Mouse (Mus musculus): ENCODE data around the gene Acot4. TPM values are rescaled to one million over a fixed set of nuclear protein-coding genes. Genes with fewer than 3 reads are reported as not detected.
"Not testable (repeated sequence)": the region's sequence is repeated elsewhere in the genome, so short reads cannot be mapped to it uniquely, and the experiment has no call there.

Gene Acot4
- polyA plus RNA-seq, 1 experiment from 2014 or later: 0.22 TPM

GRCm38 (mm10) chr12:84077371-84077990, 39.3 kb downstream of the Acot4 start:
- DNase-seq (ENCODE audit: low spot score, missing footprints) (no peak), ATAC-seq (ENCODE audit: low FRiP score) (no peak)
- Histone ChIP-seq H3K9me3 (ENCODE audit: control insufficient read depth, low read length) (no peaks in the 10 kb centered on the region), H3K4me3 (ENCODE audit: low read depth, low read length) (no peak overlapping the region), H3K36me3 (ENCODE audit: control insufficient read depth, insufficient read depth, low read length) (no peaks in the 10 kb centered on the region), H3K27ac (ENCODE audit: low read depth, low read length) (no peak overlapping the region), H3K4me1 (ENCODE audit: control insufficient read depth, insufficient read depth, low read length) (no peaks in the 10 kb centered on the region), H3K27me3 (ENCODE audit: control insufficient read depth, insufficient read depth, low read length) (no peaks in the 10 kb centered on the region), H3K4me2 (no peak overlapping the region), H3K9ac (ENCODE audit: low read length) (no peak overlapping the region)
- WGBS: 87% methylated on average over 4 of the region's 4 CpGs

GRCm38 (mm10) chr12:84083842-84084241, 45.7 kb downstream of the Acot4 start:
- no peak for DNase-seq (ENCODE audit: low spot score, missing footprints)

GRCm38 (mm10) chr12:84084581-84084980, 46.4 kb downstream of the Acot4 start:
- H3K27ac ChIP-seq (ENCODE audit: low read depth, low read length): no peak overlapping the region
- H3K4me2 ChIP-seq: no peak overlapping the region
- ATAC-seq (ENCODE audit: low FRiP score) (no peak), DNase-seq (ENCODE audit: low spot score, missing footprints) (no peak)
- H3K9ac ChIP-seq (ENCODE audit: low read length): no peak overlapping the region
- H3K9me3 ChIP-seq (ENCODE audit: control insufficient read depth, low read length): no peaks in the 10 kb centered on the region; the same call in 1 of the 2 replicates
- H3K4me3 ChIP-seq (ENCODE audit: low read depth, low read length): no peak overlapping the region
- no peaks in the 10 kb centered on the region for H3K27me3 ChIP-seq (ENCODE audit: control insufficient read depth, insufficient read depth, low read length)
- H3K36me3 ChIP-seq (ENCODE audit: control insufficient read depth, insufficient read depth, low read length): no peaks in the 10 kb centered on the region
- 90% methylated on average over 4 of the region's 4 CpGs for WGBS
- H3K4me1 ChIP-seq (ENCODE audit: control insufficient read depth, insufficient read depth, low read length): no peaks in the 10 kb centered on the region

More at GRCm38 (mm10) chr12:84083842-84084241, 45.7 kb downstream of the Acot4 start:
- Histone ChIP-seq H3K4me3 (ENCODE audit: low read depth, low read length) (no peak overlapping the region), H3K4me2 (no peak overlapping the region), H3K9me3 (ENCODE audit: control insufficient read depth, low read length) (no peaks in the 10 kb centered on the region; the same call in 1 of the 2 replicates), H3K36me3 (ENCODE audit: control insufficient read depth, insufficient read depth, low read length) (no peaks in the 10 kb centered on the region), H3K9ac (ENCODE audit: low read length) (no peak overlapping the region), H3K27ac (ENCODE audit: low read depth, low read length) (no peak overlapping the region), H3K4me1 (ENCODE audit: control insufficient read depth, insufficient read depth, low read length) (no peaks in the 10 kb centered on the region), H3K27me3 (ENCODE audit: control insufficient read depth, insufficient read depth, low read length) (no peaks in the 10 kb centered on the region)
- ATAC-seq (ENCODE audit: low FRiP score): no peak
- 86% methylated on average over 2 of the region's 2 CpGs for WGBS

GRCm38 (mm10) chr12:84094666-84095065, 56.5 kb downstream of the Acot4 start:
- H3K36me3 ChIP-seq (ENCODE audit: control insufficient read depth, insufficient read depth, low read length); ATAC-seq (ENCODE audit: low FRiP score); H3K4me2 ChIP-seq; H3K4me3 ChIP-seq (ENCODE audit: low read depth, low read length); H3K4me1 ChIP-seq (ENCODE audit: control insufficient read depth, insufficient read depth, low read length); H3K9ac ChIP-seq (ENCODE audit: low read length); H3K9me3 ChIP-seq (ENCODE audit: control insufficient read depth, low read length); DNase-seq (ENCODE audit: low spot score, missing footprints); H3K27me3 ChIP-seq (ENCODE audit: control insufficient read depth, insufficient read depth, low read length); H3K27ac ChIP-seq (ENCODE audit: low read depth, low read length): not testable (repeated sequence)
- 89% methylated on average over 5 of the region's 5 CpGs for WGBS

Other genes starting within 250 kb of the Acot4 start
- gene Numb, start 116.4 kb upstream of the Acot4 start, polyA plus RNA-seq (2014; fragmentation: Nextera tagmentation; extraction: Ambion mirVana): 27.2 and 27.8 TPM in 2 replicates
- 13.6 and 15.3 TPM in 2 replicates for gene Riox1, start 87.8 kb upstream of the Acot4 start, polyA plus RNA-seq (2014; fragmentation: Nextera tagmentation; extraction: Ambion mirVana)
- not detected in 2 replicates for gene Heatr4, start 53.5 kb upstream of the Acot4 start, polyA plus RNA-seq (2014; fragmentation: Nextera tagmentation; extraction: Ambion mirVana)
- gene Acot2, start 50.5 kb upstream of the Acot4 start, polyA plus RNA-seq (2014; fragmentation: Nextera tagmentation; extraction: Ambion mirVana): 11.6 and 13.2 TPM in 2 replicates
- gene Acot1, start 28.9 kb upstream of the Acot4 start, polyA plus RNA-seq (2014; fragmentation: Nextera tagmentation; extraction: Ambion mirVana): 47.5 and 48.5 TPM in 2 replicates
- gene Gm49366, start 556 bp downstream of the Acot4 start, polyA plus RNA-seq (2014; fragmentation: Nextera tagmentation; extraction: Ambion mirVana): not detected in 2 replicates
- 0.18 and 0.39 TPM in 2 replicates for gene Acot3, start 13.8 kb downstream of the Acot4 start, polyA plus RNA-seq (2014; fragmentation: Nextera tagmentation; extraction: Ambion mirVana)
- gene Acot5, start 30.9 kb downstream of the Acot4 start, polyA plus RNA-seq (2014; fragmentation: Nextera tagmentation; extraction: Ambion mirVana): not detected in 2 replicates
- 1.2 and 1.6 TPM in 2 replicates for gene Acot6, start 62.3 kb downstream of the Acot4 start, polyA plus RNA-seq (2014; fragmentation: Nextera tagmentation; extraction: Ambion mirVana)
- gene Dnal1, start 76.0 kb downstream of the Acot4 start, polyA plus RNA-seq (2014; fragmentation: Nextera tagmentation; extraction: Ambion mirVana): 4.9 and 5.4 TPM in 2 replicates
- 3.4 and 3.8 TPM in 2 replicates for gene Pnma1, start 110.1 kb downstream of the Acot4 start, polyA plus RNA-seq (2014; fragmentation: Nextera tagmentation; extraction: Ambion mirVana)
- gene Elmsan1, start 180.5 kb downstream of the Acot4 start, polyA plus RNA-seq (2014; fragmentation: Nextera tagmentation; extraction: Ambion mirVana): 3.4 and 3.9 TPM in 2 replicates
- gene Ptgr2, start 246.9 kb downstream of the Acot4 start, polyA plus RNA-seq (2014; fragmentation: Nextera tagmentation; extraction: Ambion mirVana): 18.6 and 18.8 TPM in 2 replicates

Measured in midbrain, embryonic 11.5 days (tissue).